Mouse (Mus musculus) liver, embryonic 14.5 days (tissue): ENCODE data around the gene Rbfox1. TPM values are rescaled to one million over a fixed set of nuclear protein-coding genes. Genes with fewer than 3 reads are reported as not detected.

Experiments
- ATAC-seq: fragments of 200-750 bp; cut with Nextera tagmentation; 2 replicates; pipeline ENCODE4 v1.8.0; 2017; ENCODE audit warnings: moderate number of reproducible peaks, mild to moderate bottlenecking, moderate library complexity; ENCODE audit not compliant: insufficient read depth
- DNase-seq, 3 experiments: peaks; one replicate each; pipeline ENCODE4 v3.0.0-alpha.2; 2012 to 2013; ENCODE audit warnings: low read depth in 3 of 3, low spot score in 3 of 3
- H3K27ac ChIP-seq: fragments of 300-500 bp; sonication (generic); 2 replicates; pipeline ENCODE4 v1.5.1; 2014; ENCODE audit warnings: moderate library complexity, mild to moderate bottlenecking, control low read depth, inconsistent platforms
- H3K27me3 ChIP-seq: fragments of 300-500 bp; sonication (generic); 2 replicates; pipeline ENCODE4 v1.6.1; 2014; ENCODE audit warnings: mild to moderate bottlenecking, low read length, moderate library complexity; ENCODE audit not compliant: control insufficient read depth, insufficient read depth
- H3K36me3 ChIP-seq: fragments of 300-500 bp; sonication (generic); replicated peaks from 2 replicates; pipeline ENCODE4 v1.6.1; 2014; ENCODE audit warnings: low read depth; ENCODE audit not compliant: control insufficient read depth, insufficient read depth
- H3K4me1 ChIP-seq, 2 experiments: fragments of 200-500 bp in 1 of 2; fragments of 300-500 bp in 1 of 2; sonication (generic) in 1 of 2; replicated peaks; 2 replicates each; pipeline ENCODE4 v1.6.1; 2012 to 2014; ENCODE audit warnings: antibody characterized with exemption in 1 of 2, inconsistent platforms in 1 of 2, low read length in 1 of 2; ENCODE audit not compliant: control insufficient read depth in 2 of 2, insufficient read depth in 2 of 2
- H3K4me2 ChIP-seq: fragments of 300-500 bp; sonication (generic); 2 replicates; pipeline ENCODE4 v1.6.1; 2014; ENCODE audit warnings: low read depth, mild to moderate bottlenecking, control low read depth, moderate library complexity
- H3K4me3 ChIP-seq, 2 experiments: fragments of 200-500 bp in 1 of 2; fragments of 300-500 bp in 1 of 2; sonication (generic) in 1 of 2; 2 replicates each; pipeline ENCODE4 v1.5.1; 2012 to 2014; ENCODE audit warnings: low read depth in 2 of 2, low read length in 2 of 2, mild to moderate bottlenecking in 2 of 2, control low read depth in 1 of 2, inconsistent platforms in 1 of 2, moderate library complexity in 1 of 2; ENCODE audit not compliant: insufficient read depth in 1 of 2
- H3K9ac ChIP-seq: fragments of 300-500 bp; sonication (generic); replicated peaks from 2 replicates; pipeline ENCODE4 v1.6.1; 2014; ENCODE audit warnings: mild to moderate bottlenecking, control low read depth, moderate library complexity
- H3K9me3 ChIP-seq: fragments of 300-500 bp; sonication (generic); 2 replicates; pipeline ENCODE4 v1.6.1; 2016; ENCODE audit warnings: low read length, mixed read lengths; ENCODE audit not compliant: control insufficient read depth
- CTCF ChIP-seq: IDR thresholded peaks from 2 replicates; pipeline ENCODE4 v1.5.1; 2016; ENCODE audit warnings: antibody characterized with exemption, low read depth, control low read depth
- EP300 ChIP-seq: IDR thresholded peaks from 2 replicates; pipeline ENCODE4 v1.6.1; 2016; ENCODE audit warnings: antibody characterized with exemption, low read depth
- WGBS: fragments of 180-500 bp; shearing (Covaris S2); extraction: QIAGEN DNeasy Blood & Tissue Kit; methylation state at CpG from one replicate; pipeline ENCODE4 v1.1.7; 2014; ENCODE audit not compliant: insufficient replicate concordance; 5-methylcytosine and 5-hydroxymethylcytosine counted together
- polyA plus RNA-seq, 2 experiments: library from polyadenylated mRNA; depleted of rRNA in 1 of 2; stranded (reverse) in 1 of 2; unstranded in 1 of 2; fragments of >200 nt; fragmentation: Nextera tagmentation in 1 of 2; extraction: Ambion mirVana in 1 of 2; gene quantifications; 2 replicates each; pipeline versions ENCODE4 v1.2.1 to v1.2.3; 2012 to 2014

Gene Rbfox1
- polyA plus RNA-seq, 2 experiments = 0.02 TPM; not detected in 1

GRCm38 (mm10) chr16:6983947-6984346, 1098.8 kb downstream of the Rbfox1 start:
- Histone ChIP-seq H3K4me3 (no peak overlapping the region), H3K9ac (no peak overlapping the region), H3K9me3 (no peaks in the 10 kb centered on the region), H3K4me2 (no peak overlapping the region), H3K27ac (no peak overlapping the region), H3K27me3 (no peaks in the 10 kb centered on the region), H3K36me3 (no peaks in the 10 kb centered on the region), H3K4me1 (no peaks in the 10 kb centered on the region)
- TF ChIP-seq EP300 (no peak), CTCF (no peak)
- 67% methylated on average over 2 of the region's 2 CpGs for WGBS
- no peak for DNase-seq
- ATAC-seq = no peak

GRCm38 (mm10) chr16:6986031-6986430, 1100.9 kb downstream of the Rbfox1 start:
- Histone ChIP-seq H3K36me3 (no peaks in the 10 kb centered on the region), H3K9ac (no peak overlapping the region), H3K27ac (no peak overlapping the region), H3K4me1 (no peaks in the 10 kb centered on the region), H3K4me2 (no peak overlapping the region), H3K27me3 (no peaks in the 10 kb centered on the region), H3K9me3 (no peaks in the 10 kb centered on the region), H3K4me3 (no peak overlapping the region)
- DNase-seq (no peak), ATAC-seq (no peak)
- TF ChIP-seq EP300 = no peak
- TF ChIP-seq CTCF = no peak

- Histone ChIP-seq H3K27me3 (no peaks in the 10 kb centered on the region), H3K9ac (no peak overlapping the region), H3K4me2 (no peak overlapping the region), H3K27ac (no peak overlapping the region), H3K9me3 (no peaks in the 10 kb centered on the region), H3K36me3 (no peaks in the 10 kb centered on the region), H3K4me3 (no peak overlapping the region), H3K4me1 (no peaks in the 10 kb centered on the region)
- DNase-seq (no peak), ATAC-seq (no peak)
- TF ChIP-seq EP300 (no peak), CTCF (no peak)
- 31% methylated on average over 2 of the region's 2 CpGs for WGBS
These were observed 1101.3 kb downstream of the Rbfox1 start for GRCm38 (mm10) chr16:6986494-6986893.

- Histone ChIP-seq H3K9ac (no peak overlapping the region), H3K27me3 (no peaks in the 10 kb centered on the region), H3K9me3 (no peaks in the 10 kb centered on the region), H3K4me2 (no peak overlapping the region), H3K27ac (no peak overlapping the region), H3K4me3 (no peak overlapping the region), H3K36me3 (no peaks in the 10 kb centered on the region), H3K4me1 (no peaks in the 10 kb centered on the region)
- no peak for TF ChIP-seq CTCF
- no peak for TF ChIP-seq EP300
- ATAC-seq = no peak
- WGBS = 35% methylated on average over 5 of the region's 5 CpGs
- no peak for DNase-seq
These were observed 1107.1 kb downstream of the Rbfox1 start for GRCm38 (mm10) chr16:6992251-6992650.

GRCm38 (mm10) chr16:6993180-6993579, 1108.0 kb downstream of the Rbfox1 start:
- no peak for DNase-seq
- H3K27ac ChIP-seq = no peak overlapping the region
- TF ChIP-seq EP300 (no peak), CTCF (no peak)
- H3K36me3 ChIP-seq = no peaks in the 10 kb centered on the region
- H3K9ac ChIP-seq = no peak overlapping the region
- H3K9me3 ChIP-seq = no peaks in the 10 kb centered on the region
- 3% methylated on average over 2 of the region's 2 CpGs for WGBS
- no peaks in the 10 kb centered on the region for H3K27me3 ChIP-seq
- no peak overlapping the region for H3K4me3 ChIP-seq
- H3K4me2 ChIP-seq = no peak overlapping the region
- H3K4me1 ChIP-seq = no peaks in the 10 kb centered on the region
- no peak for ATAC-seq
